Mouse (Mus musculus) yolk sac, embryonic 10.5 days (tissue): Measurements from ENCODE around the gene Zfp62.
A peak's percentile ranks its signal among the peaks of the same experiment; 100 is the strongest.
"Not testable (repeated sequence)": the region's sequence is repeated elsewhere in the genome, so short reads cannot be mapped to it uniquely, and the experiment has no call there.

Experiments
- DNase-seq: peaks from one replicate; pipeline ENCODE4 v3.0.0-alpha.2; 2017; ENCODE audit warnings: low spot score

Zfp62 gene

GRCm38 (mm10) chr11:49203129-49203768 lies at the start of gene Zfp62:
TSS of gene Zfp62 (plus strand) at chr11:49203292.
- DNase-seq: peak; percentile 93

- DNase-seq: no peak
These were observed 49.0 kb upstream of the Zfp62 start, which contains the start of gene Olfr1394 for GRCm38 (mm10) chr11:49154077-49154476. TSS of gene Olfr1394 (plus strand) at chr11:49154377.

DNA sequence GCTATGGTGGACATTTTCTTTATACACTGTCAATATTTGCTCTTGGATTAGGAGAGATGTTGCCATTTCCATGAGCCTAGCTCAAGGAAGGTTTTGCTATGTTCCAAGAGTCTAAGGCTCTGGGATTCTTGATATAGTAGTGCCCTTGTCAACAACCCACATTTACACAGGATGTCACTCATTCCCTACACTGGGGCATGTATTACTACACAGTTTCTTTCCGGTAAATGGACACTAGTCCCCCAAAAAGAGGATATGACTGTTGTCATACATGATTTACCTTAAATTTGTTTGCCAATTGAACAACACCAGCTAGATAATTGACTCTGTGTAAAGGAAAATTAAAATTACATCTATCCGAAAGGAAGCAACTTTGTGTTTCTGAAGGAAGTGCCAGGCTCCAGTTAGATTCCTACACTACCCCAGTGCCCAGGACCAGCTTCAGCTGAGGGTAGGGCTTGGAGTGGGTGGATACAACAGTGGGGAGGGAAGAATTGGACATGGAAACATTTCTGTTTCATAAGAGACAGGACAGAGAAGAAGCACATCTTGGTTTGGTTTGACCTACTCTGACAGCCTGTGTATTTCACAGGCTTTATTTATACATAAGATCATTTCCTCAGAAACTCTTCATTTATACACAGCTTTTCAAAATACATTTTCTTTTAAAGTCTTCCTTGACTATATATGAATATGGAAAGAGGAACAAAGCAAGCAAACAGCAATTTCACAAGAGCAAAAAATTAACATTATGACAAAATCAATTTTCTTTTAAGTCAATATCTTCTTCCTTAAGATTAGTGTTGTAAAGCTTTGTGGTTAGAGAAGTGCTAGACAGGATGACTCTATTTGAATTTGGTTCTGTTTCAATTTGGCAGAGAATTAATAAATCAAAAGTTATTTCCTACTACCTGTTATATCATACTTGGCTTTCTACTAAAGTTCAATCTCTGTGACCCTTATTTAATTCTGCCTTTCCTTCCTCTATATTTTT lies 46.0 kb upstream of the Zfp62 start:
- DNase-seq: no peak

DNA sequence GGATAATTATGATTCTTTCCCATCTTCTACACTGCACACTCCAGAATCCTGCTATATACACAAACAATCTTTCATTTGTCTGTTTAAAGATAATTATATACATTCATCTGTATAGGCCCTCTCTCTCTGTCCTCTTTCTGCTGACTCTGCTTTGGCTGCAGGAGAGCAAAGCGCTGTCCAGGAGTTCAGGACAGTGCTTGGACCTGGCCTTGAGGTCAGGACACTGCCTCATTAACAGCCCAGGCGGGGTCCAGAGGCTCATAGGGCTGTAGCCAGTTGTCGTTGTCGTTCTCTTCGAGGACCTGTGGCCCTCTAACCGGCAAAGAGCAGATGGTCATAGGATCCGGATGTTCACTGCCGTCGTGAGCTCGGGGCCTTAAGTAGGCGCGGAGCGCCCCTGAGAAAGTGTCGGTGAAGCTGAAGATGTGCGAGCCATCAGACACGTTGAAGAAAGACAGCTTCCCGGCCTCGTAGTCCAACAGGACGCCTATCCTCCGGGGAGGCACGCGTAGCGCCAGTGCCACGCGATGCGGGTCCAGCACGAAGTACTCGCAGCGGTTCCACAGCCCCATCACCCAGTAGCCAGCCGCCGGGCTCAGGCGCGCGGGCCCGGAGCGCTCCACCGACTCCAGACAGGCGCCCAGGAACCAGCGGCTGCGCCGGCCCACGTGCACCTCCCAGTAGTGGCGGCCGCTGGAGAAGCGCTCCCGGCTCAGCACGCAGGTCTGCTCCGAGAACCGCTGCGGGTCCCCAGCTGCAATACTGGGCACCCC lies 34.1 kb upstream of the Zfp62 start:
- DNase-seq: peak; percentile 23

GRCm38 (mm10) chr11:49170576-49170975 lies 32.5 kb upstream of the Zfp62 start:
- DNase-seq: no peak

GRCm38 (mm10) chr11:49175345-49175744 lies 27.7 kb upstream of the Zfp62 start:
- no peak for DNase-seq

DNA sequence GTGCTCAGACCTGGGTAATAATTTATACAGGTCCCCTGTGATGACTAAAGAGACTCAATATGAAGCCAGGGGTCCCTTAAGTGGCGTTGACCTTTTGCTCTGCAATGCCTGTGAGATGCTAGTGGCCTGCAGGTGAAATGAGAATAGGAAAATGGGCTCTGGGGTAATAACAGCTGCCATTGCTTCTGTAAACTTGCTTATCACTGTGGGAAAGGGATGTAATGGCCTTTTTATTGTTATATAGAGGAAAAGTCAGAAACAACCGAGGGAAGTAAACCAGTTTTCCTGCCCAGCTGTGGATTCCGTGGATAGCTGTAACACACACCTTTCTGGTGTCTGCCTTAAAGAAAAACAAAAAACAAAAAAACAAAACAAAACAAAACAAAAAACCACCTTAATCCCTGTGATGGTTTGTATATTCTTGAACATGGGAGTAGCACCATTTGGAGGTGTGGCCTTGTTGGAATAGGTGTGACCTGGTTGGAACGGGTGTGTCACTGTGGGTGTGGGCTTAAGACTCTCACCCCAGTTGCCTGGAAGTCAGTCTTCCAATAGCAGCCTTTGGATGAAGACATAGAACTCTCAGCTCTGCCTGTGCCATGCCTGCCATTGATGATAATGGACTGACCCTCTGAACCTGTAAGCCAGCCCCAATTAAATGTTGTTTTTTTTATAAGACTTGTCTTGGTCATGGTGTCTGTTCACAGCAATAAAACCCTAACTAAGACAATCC lies 26.9 kb upstream of the Zfp62 start:
- DNase-seq: not testable (repeated sequence)

DNA sequence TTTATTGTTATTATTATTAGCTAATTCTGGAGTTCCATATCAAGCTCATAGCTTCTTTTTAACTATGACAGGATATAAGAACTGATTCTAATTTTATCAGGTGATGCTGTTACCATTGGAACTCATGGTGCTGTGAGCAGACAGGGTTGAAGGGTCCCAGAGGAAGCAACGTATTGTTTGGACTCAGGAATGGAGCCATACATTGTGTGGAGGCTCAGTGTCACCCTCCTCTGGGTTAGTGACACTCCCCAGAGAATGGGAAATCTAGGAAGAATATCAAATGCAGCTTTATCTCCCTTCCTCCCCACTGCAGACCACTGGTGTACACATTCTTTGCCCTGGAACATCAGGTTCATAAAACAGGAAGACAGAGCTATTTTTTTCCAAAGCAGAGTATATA lies 19.9 kb upstream of the Zfp62 start:
- no peak for DNase-seq

- DNase-seq: no peak
These were observed 16.6 kb upstream of the Zfp62 start for GRCm38 (mm10) chr11:49186452-49186851.

DNA sequence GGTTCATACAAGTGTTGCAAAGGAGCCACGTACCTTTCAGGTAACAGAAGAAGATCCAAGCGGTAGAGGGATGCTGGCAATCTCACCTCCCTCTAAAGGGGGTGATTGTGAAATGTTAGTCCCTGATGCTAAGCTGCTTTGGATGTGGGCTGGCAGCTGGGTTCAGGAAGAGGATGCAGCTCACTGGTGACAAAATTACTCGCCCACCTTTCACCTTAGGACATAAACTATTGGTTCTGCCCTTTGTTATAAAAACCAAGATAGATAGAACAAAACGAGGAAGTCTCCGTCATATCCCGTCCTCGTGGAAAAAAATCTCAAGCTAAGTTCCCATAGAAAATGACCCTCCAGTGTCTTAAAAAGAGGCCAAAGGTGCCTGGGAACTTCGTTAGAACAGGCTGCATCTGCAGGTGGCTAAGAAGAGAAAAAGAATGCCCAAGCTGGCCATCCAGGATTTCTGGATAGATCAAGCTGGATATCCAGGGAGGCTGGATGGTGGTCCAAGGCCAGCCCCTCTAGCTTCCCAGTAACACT lies 16.1 kb upstream of the Zfp62 start, which contains the start of gene Btnl9:
Gene Btnl9 (minus strand): TSS at position 205 of the 534 bp plus-strand sequence.
- no peak for DNase-seq

GRCm38 (mm10) chr11:49187701-49188100 lies 15.4 kb upstream of the Zfp62 start:
- DNase-seq: no peak

DNA sequence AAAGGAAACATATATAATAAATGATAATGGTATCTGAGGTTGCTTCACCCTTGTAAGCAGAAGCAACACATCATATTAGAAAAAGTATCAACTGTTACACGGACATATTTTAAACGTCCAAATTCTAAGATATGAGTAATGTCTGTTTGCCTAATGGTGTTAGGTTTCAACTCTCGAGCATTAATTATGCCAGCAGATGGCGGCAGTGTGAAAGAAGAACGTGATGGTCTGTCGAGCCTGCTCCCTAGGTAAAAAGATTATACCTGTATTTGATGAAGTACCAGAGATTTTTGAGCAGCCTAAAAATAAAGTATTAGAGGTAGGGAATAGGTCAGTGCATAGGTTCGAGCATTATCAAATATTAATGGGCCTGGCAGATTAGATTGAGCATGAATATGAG lies 13.4 kb upstream of the Zfp62 start:
- DNase-seq: peak; percentile 26

DNA sequence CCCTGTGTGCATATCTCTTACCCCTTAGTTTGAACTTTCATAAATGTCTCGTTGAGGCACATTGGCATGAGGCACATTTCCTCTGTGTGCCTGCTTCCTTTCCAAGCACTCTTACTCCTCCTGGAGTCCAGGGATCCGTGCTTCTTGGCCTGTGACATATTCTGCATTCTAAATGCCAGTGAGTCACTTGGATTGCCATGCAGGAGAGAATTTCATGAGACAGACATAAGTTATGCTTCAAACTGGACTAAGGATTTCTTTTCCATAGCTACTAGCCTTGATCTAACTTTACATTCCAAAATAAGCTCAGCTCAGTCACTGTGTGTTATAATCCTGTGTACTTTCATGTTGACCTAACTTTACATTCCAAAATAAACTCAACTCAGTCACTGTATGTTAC lies 12.0 kb upstream of the Zfp62 start:
- DNase-seq: no peak

- DNase-seq: not testable (repeated sequence)
These were observed 8.3 kb upstream of the Zfp62 start for GRCm38 (mm10) chr11:49194771-49195170.

GRCm38 (mm10) chr11:49195819-49196322 lies 7.2 kb upstream of the Zfp62 start:
- peak; percentile 5 for DNase-seq

GRCm38 (mm10) chr11:49200666-49201065 lies 2.4 kb upstream of the Zfp62 start:
- no peak for DNase-seq

DNA sequence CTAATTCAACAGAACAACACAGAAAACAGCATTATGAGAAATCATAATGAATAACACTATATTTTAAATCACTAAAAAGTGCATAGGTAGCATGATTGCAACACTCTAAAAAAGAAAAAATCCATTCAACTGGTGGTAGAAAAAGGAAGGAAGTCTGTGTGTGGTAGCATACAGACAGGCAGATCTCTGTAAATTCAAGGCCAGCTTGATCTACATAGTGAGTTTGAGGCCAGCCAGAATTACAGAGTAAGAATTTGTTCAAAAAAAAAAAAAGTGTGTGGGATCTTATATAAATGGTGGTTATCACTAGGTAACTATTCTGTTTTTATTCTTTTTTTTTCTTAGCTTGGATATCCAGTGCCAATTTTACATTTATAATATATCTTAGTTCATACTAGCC lies 1.9 kb upstream of the Zfp62 start:
- DNase-seq: no peak

GRCm38 (mm10) chr11:49202071-49202470 lies 1.0 kb upstream of the Zfp62 start:
- peak; percentile 18 for DNase-seq

GRCm38 (mm10) chr11:49202523-49203061 lies 500 bp upstream of the Zfp62 start:
- DNase-seq: peak; percentile 67

- peak; percentile 82 for DNase-seq
These were observed 842 bp downstream of the Zfp62 start for GRCm38 (mm10) chr11:49203771-49204497.
